Mouse (Mus musculus) layer of hippocampus, adult 11-12 months (tissue): Measurements from ENCODE around the gene Trim67.

Experiments
- DNase-seq: peaks from one replicate; pipeline ENCODE4 v3.0.0; 2022; ENCODE audit warnings: low spot score

The Trim67 gene

GRCm38 (mm10) chr8:124878141-124878540 is 85.2 kb downstream of the Trim67 start:
- DNase-seq = no peak

- DNase-seq = no peak
Measured at GRCm38 (mm10) chr8:124878946-124879526, 86.1 kb downstream of the Trim67 start.
